Mouse (Mus musculus) forebrain, embryonic 11.5 days (tissue): ENCODE results near the gene Capn5. TPM values are rescaled to one million over a fixed set of nuclear protein-coding genes. Genes with fewer than 3 reads are reported as not detected.

Experiments used
- ATAC-seq: fragments of 200-750 bp; cut with Nextera tagmentation; replicated peaks from 2 replicates; pipeline ENCODE4 v1.8.0; 2017; ENCODE audit warnings: moderate TSS enrichment; ENCODE audit not compliant: low FRiP score
- DNase-seq: peaks from one replicate; pipeline ENCODE4 v3.0.0-alpha.2; 2017; ENCODE audit warnings: low spot score
- H3K27ac ChIP-seq: fragments of 300-500 bp; sonication (generic); 2 replicates; pipeline ENCODE4 v1.5.1; 2014; ENCODE audit warnings: low read depth, low read length
- H3K27me3 ChIP-seq: fragments of 300-500 bp; sonication (generic); 2 replicates; pipeline ENCODE4 v1.6.1; 2014; ENCODE audit warnings: mild to moderate bottlenecking, low read length, mixed read lengths; ENCODE audit not compliant: control insufficient read depth, insufficient read depth
- H3K36me3 ChIP-seq: fragments of 300-500 bp; sonication (generic); 2 replicates; pipeline ENCODE4 v1.6.1; 2014; ENCODE audit warnings: mild to moderate bottlenecking, low read length, moderate library complexity, mixed read lengths; ENCODE audit not compliant: control insufficient read depth, insufficient read depth
- H3K4me1 ChIP-seq: fragments of 300-500 bp; sonication (generic); replicated peaks from 2 replicates; pipeline ENCODE4 v1.6.1; 2014; ENCODE audit warnings: low read length, mixed read lengths; ENCODE audit not compliant: control insufficient read depth, insufficient read depth
- H3K4me2 ChIP-seq: fragments of 300-500 bp; sonication (generic); 2 replicates; pipeline ENCODE4 v1.6.1; 2014; ENCODE audit warnings: low read depth, mild to moderate bottlenecking, low read length, moderate library complexity, mixed read lengths; ENCODE audit not compliant: severe bottlenecking
- H3K4me3 ChIP-seq: fragments of 300-500 bp; sonication (generic); 2 replicates; pipeline ENCODE4 v1.5.1; 2014; ENCODE audit warnings: low read depth, low read length
- H3K9ac ChIP-seq: fragments of 300-500 bp; sonication (generic); 2 replicates; pipeline ENCODE4 v1.6.1; 2014; ENCODE audit warnings: low read length
- H3K9me3 ChIP-seq: fragments of 300-500 bp; sonication (generic); 2 replicates; pipeline ENCODE4 v1.6.1; 2016; ENCODE audit warnings: low read length, mixed read lengths; ENCODE audit not compliant: control insufficient read depth
- WGBS: fragments of 180-500 bp; shearing (Covaris S2); extraction: QIAGEN DNeasy Blood & Tissue Kit; methylation state at CpG from one replicate; pipeline ENCODE4 v1.1.7; 2014; 5-methylcytosine and 5-hydroxymethylcytosine counted together
- polyA plus RNA-seq: library from polyadenylated mRNA; unstranded; fragments of >200 nt; fragmentation: Nextera tagmentation; extraction: Ambion mirVana; gene quantifications from 2 replicates; pipeline ENCODE4 v1.2.1, GENCODE M21; 2014

Gene Capn5
- polyA plus RNA-seq, 1 experiment from 2014 or later: 6.1 TPM

DNA sequence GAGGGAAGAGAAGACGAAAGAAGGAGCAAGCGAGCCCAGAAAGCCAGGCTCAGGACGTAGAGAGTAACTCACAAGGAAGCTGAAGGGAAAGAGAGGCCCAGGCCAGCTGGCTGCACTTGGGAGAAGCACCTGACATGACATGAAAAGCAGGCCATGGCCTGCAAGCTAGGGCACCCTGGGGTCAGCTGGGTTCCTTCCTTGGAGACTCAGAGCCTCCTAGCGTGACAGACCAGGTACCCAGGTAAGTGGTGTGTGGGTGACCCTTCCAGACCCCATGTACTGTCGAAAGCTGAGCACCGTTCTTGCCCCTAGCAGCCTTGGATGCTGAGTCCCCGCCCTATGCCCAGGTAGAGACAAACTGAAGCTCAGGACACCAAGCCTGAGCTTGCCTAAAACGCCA is 5.4 kb downstream of the Capn5 start:
- Histone ChIP-seq H3K27ac (no peak overlapping the region), H3K27me3 (peaks cover 3% of the 10 kb centered on the region; the same call in 1 of the 2 replicates), H3K4me2 (no peak overlapping the region), H3K9ac (no peak overlapping the region), H3K9me3 (no peaks in the 10 kb centered on the region), H3K4me3 (no peak overlapping the region), H3K4me1 (peaks cover 2% of the 10 kb centered on the region; the same call in 1 of the 2 replicates), H3K36me3 (no peaks in the 10 kb centered on the region)
- WGBS: 84% methylated on average over 8 of the region's 8 CpGs
- DNase-seq (no peak), ATAC-seq (no peak)

DNA sequence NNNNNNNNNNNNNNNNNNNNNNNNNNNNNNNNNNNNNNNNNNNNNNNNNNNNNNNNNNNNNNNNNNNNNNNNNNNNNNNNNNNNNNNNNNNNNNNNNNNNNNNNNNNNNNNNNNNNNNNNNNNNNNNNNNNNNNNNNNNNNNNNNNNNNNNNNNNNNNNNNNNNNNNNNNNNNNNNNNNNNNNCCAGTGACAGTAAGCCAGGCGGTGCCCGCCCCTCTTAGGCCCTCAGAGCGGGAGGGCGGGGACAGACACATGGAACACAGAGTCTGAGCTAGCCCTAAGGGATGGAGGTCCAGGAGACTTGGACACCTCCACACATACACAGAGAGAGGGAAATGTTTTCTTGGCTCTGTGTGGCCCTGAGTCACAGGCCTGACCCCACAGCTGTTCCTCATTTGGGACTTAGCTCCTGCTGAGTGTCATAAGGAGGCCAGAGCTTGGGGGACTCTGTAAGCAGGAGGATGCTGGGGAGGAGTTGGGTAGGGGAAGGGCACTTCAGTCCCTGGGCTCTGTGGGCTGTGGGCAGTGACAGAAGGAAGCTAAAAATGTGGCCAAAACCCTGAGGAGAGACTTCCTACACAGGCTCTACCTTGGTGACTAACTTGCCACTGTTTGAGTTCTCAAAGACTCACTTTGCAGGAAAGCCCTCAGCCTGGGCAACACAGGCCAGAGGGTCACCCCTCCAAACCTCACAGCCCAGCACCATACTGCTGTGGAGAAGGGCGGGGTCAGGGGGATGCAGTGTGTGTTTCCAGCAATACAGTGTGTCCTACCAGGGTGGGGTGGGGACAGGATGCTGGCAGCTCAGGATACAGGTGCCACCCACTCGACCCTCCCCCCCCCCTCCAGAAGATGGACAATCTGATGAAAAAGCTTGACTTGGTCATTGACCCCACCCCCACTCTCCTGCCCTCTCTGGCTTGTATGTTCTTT is 6.7 kb downstream of the Capn5 start:
- H3K27ac ChIP-seq: no peak overlapping the region
- no peaks in the 10 kb centered on the region for H3K27me3 ChIP-seq
- H3K9me3 ChIP-seq: no peaks in the 10 kb centered on the region
- WGBS: 61% methylated on average over 6 of the region's 6 CpGs
- ATAC-seq: peak; percentile 61
- no peaks in the 10 kb centered on the region for H3K4me1 ChIP-seq
- no peak overlapping the region for H3K4me3 ChIP-seq
- H3K9ac ChIP-seq: no peak overlapping the region
- DNase-seq: peak; percentile 52
- H3K4me2 ChIP-seq: no peak overlapping the region
- H3K36me3 ChIP-seq: no peaks in the 10 kb centered on the region

DNA sequence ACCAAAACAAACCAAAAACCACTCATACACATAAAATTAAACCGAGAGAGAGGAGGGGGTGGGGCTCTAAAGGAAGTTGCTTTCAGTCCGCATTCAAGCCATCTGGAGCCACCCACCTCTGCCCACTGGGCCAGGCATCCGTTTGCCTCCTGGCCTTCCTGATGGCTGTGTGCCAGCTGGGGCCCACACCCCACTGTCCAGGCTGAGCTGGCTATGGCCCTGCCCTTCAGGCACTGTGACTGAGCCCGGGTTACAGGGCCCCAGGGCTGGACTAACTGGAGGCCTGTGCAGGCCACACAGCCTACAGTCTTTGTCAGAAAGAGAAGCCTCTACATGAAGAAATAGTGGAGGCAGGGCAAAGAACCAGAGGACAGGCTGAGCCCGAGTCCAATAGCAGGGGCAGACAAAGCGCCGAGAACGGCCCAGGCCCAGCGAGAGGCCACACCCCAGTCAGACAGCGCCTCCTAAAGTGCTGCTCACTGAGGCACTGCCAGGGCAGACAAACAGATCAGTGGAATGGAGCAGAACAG is 13.0 kb downstream of the Capn5 start:
- H3K9me3 ChIP-seq: no peaks in the 10 kb centered on the region
- H3K4me1 ChIP-seq: no peaks in the 10 kb centered on the region
- H3K27ac ChIP-seq: no peak overlapping the region
- ATAC-seq (0 out of 2 replicates have a peak, but pooled peaks have one; percentile 33), DNase-seq (no peak)
- peak overlapping the region; percentile 14; the same call in 1 of the 2 replicates for H3K9ac ChIP-seq
- no peak overlapping the region for H3K4me3 ChIP-seq
- H3K4me2 ChIP-seq: no peak overlapping the region
- no peaks in the 10 kb centered on the region for H3K27me3 ChIP-seq
- WGBS: 63% methylated on average over 10 of the region's 10 CpGs
- H3K36me3 ChIP-seq: no peaks in the 10 kb centered on the region

DNA sequence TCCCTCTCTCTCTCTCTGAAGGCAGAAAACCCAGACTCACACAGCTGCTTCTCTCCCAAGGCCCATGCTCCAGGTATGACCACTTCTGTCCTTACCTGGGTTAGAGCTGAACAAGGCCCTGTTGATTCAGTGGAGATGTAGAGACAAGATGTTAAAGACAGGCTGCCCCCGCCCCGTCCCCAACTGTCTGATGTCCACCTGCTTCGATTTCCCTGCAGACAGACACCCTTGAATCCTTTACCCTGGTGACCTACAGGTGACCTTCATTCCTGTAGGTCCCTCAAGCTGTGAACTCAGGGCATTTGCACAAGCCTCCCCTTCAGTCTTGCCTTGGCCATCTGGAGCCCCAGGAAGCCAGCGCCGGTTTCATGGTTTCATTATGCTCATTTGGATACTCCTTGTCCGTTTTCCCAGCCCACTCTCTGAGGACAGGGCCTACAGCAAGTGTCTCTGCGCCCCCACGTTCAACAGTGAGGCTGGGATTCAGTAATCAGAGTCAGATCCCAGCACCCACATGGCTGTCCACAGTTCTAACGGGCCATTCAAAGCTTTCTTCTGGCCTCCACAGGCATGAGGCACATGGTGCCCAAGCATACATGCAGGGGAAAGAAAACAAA is 13.6 kb downstream of the Capn5 start:
- 83% methylated on average over 9 of the region's 9 CpGs for WGBS

DNA sequence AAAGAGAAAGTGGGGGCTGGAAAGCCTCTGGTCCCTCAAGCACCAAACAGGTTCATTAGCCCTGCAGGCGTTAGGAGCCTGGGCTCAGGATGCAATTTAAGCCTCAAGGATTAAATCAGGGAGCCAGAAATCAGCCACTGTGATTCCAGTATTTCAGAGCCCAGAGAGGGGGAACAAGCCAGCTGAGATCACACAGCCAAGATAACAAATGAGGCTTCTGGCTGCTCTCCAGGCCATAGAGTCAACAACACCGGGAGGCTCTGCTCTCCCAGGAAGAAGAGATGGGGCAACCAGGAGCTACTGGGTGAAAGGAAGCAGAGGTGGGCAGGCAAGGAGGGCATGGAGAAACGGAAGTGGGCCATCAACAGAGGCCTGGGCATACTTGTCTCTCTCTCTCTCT is 14.4 kb downstream of the Capn5 start:
- Histone ChIP-seq H3K9me3 (no peaks in the 10 kb centered on the region), H3K27me3 (no peaks in the 10 kb centered on the region), H3K4me1 (no peaks in the 10 kb centered on the region), H3K27ac (no peak overlapping the region), H3K4me2 (no peak overlapping the region), H3K4me3 (no peak overlapping the region), H3K9ac (no peak overlapping the region), H3K36me3 (no peaks in the 10 kb centered on the region)
- ATAC-seq (no peak), DNase-seq (no peak)
- 57% methylated on average over 3 of the region's 3 CpGs for WGBS

More for the DNA sequence above, 13.6 kb downstream of the Capn5 start:
- Histone ChIP-seq H3K4me2 (no peak overlapping the region), H3K4me3 (no peak overlapping the region), H3K27ac (no peak overlapping the region), H3K36me3 (no peaks in the 10 kb centered on the region), H3K4me1 (no peaks in the 10 kb centered on the region), H3K9me3 (no peaks in the 10 kb centered on the region), H3K9ac (no peak overlapping the region), H3K27me3 (no peaks in the 10 kb centered on the region)
- DNase-seq (no peak), ATAC-seq (no peak)

DNA sequence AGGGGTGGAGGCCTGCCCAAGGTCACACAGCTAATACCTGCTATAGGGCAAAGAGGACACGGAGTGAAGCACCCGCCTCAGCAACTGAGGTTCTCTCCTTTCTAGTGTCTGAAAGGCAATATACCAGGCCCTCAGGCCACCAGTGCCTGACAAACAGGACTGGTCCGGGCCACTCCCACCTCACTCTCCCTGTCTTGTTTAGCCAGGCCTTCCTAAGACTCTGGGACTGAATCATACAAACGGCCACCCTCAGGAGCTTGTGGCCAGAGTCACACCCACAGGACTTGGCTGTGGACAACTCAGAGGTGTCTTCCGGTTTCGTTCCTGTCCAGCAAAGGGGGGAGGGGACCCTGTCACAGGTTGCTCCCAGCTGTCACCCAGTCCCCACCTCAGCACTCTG is 15.8 kb downstream of the Capn5 start:
- 82% methylated on average over 6 of the region's 6 CpGs for WGBS
- no peak overlapping the region for H3K27ac ChIP-seq
- no peak overlapping the region for H3K9ac ChIP-seq
- H3K36me3 ChIP-seq: no peaks in the 10 kb centered on the region
- no peaks in the 10 kb centered on the region for H3K4me1 ChIP-seq
- no peak overlapping the region for H3K4me3 ChIP-seq
- DNase-seq (no peak), ATAC-seq (no peak)
- H3K9me3 ChIP-seq: no peaks in the 10 kb centered on the region
- no peaks in the 10 kb centered on the region for H3K27me3 ChIP-seq
- H3K4me2 ChIP-seq: no peak overlapping the region

DNA sequence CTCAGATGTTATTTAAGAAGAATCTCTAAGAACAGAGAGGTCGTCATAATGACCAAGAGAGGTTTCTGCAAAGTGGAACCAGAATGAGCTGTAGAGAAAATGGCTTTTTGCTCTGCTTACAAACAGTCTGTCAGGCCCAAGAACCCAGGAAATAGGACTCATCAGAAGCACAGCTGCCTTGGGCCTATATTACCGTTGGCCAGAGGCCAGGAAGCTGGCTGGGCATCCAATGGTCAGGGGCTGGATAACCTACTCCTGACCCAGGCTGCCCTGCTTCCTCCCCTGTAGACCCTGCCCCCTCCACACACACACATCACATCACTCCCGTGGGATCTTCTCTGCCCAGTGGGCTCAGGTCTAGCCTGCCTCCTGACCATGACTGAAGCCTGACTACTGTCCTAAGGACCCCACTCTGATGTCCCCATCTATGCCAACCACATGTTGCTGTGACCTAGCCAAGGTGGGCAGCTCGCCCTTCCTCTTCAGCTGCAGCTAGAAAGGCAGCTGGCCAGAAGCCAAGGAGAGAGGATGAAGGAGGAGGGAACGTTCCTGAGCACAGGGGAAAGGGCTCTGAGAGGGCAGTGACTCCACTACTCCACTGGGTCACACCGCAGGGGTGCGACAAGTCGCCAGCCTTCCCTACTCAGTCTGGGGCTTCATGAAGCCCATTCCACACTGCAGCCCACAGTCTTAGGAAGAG is 17.9 kb downstream of the Capn5 start:
- no peak for DNase-seq
- WGBS: 65% methylated on average over 8 of the region's 8 CpGs
- no peak overlapping the region for H3K4me3 ChIP-seq

DNA sequence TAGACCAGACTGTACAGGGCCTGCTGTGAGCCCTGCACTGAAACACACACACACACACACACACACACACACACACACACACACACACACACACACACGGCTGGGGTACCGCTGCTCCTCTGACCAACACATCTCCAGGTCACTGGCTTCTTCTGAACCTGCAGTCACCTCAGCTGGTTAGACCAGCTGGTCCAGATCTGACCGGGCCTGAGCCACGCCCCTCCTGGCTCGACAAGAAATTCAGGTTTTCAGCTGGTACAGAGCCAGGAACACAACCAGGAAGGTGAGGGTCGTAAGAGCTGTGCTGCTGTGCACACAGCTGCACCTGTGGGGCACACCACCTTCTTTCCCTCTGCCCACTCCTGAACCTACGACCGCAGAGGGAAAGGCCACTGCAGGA is 19.6 kb downstream of the Capn5 start:
- H3K27me3 ChIP-seq: no peaks in the 10 kb centered on the region
- H3K27ac ChIP-seq: no peak overlapping the region
- no peak overlapping the region for H3K4me3 ChIP-seq
- no peaks in the 10 kb centered on the region for H3K36me3 ChIP-seq
- H3K9me3 ChIP-seq: no peaks in the 10 kb centered on the region
- 70% methylated on average over 8 of the region's 8 CpGs for WGBS
- DNase-seq (no peak), ATAC-seq (no peak)
- H3K4me2 ChIP-seq: no peak overlapping the region
- H3K9ac ChIP-seq: no peak overlapping the region
- no peaks in the 10 kb centered on the region for H3K4me1 ChIP-seq

More for the DNA sequence above, 17.9 kb downstream of the Capn5 start:
- Histone ChIP-seq H3K4me1 (no peaks in the 10 kb centered on the region), H3K9me3 (no peaks in the 10 kb centered on the region), H3K36me3 (no peaks in the 10 kb centered on the region), H3K4me2 (no peak overlapping the region), H3K9ac (no peak overlapping the region), H3K27me3 (no peaks in the 10 kb centered on the region), H3K27ac (no peak overlapping the region)
- ATAC-seq: no peak
